Comparison of ENCODE assay signal across 9 mouse cellular contexts in the genomic region with DNA sequence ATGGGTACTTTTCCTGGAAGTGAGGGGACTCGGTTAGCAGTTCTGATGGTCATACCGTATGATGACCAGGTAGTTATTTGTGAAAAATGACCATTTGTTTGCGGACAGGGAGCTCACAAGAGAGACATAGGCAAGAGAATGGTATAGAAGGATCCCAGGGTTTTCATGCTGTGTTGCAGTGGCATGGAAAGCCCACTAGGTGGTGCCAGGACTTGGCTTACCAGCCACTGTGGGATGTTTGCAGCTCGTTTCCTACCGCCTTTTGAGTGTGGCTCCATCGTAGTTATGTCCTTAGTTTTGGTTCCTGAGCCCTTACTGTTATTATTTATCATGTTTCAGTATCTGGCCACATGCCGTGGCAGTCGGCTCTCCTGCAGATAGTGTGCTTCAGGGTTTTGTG. TPM values are rescaled to one million over a fixed set of nuclear protein-coding genes. Genes with fewer than 3 reads are reported as not detected.
DNase-seq lines count a peak whose midpoint lies in the region; ATAC-seq lines count a peak whose summit lies in the region.
"Had no signal": no experiment of that assay in that cellular context is flagged by ENCODE, and none has a peak within 500 bp of the region (broad histone marks: within the 10 kb centered on the region; RNA-seq: fewer than 3 reads in every experiment).

No protein-coding gene starts in this region.

- no peak overlapping the region for H3K4me2 ChIP-seq in heart, embryonic 12.5 days
- H3K4me2 ChIP-seq in heart, embryonic 14.5 days (ENCODE audit: low read length), result no peak overlapping the region

- H3K9ac ChIP-seq in heart, embryonic 12.5 days, result no peak overlapping the region
- H3K9ac ChIP-seq in heart, embryonic 14.5 days (ENCODE audit: low read length), result no peak overlapping the region

- no peak overlapping the region for H3K4me3 ChIP-seq in heart, embryonic 12.5 days
- no peak overlapping the region for H3K4me3 ChIP-seq in heart, embryonic 14.5 days (ENCODE audit: control insufficient read depth in 1 of 2, insufficient read depth in 1 of 2, low read depth in 1 of 2, low read length in 2 of 2)
- H3K4me3 ChIP-seq: megakaryocyte, embryonic 14.5 days had no signal

- H3K9me3 ChIP-seq in heart, embryonic 12.5 days (replicated peaks), result no peaks in the 10 kb centered on the region
- no peaks in the 10 kb centered on the region for H3K9me3 ChIP-seq in heart, embryonic 14.5 days (ENCODE audit: control insufficient read depth, low read length)
- H3K9me3 ChIP-seq: megakaryocyte, embryonic 14.5 days had no signal

- no peak for ATAC-seq in heart, embryonic 12.5 days (ENCODE audit: insufficient number of reproducible peaks, low FRiP score)
- ATAC-seq in heart, embryonic 14.5 days (ENCODE audit: insufficient number of reproducible peaks, insufficient read depth, low FRiP score, low read depth), result 0 out of 2 replicates have a peak, but pooled peaks have one; percentile 7

- peaks cover 26% of the 10 kb centered on the region for H3K4me1 ChIP-seq in heart, embryonic 12.5 days (replicated peaks)
- peaks cover 5 to 13% of the 10 kb centered on the region in 2 experiments for H3K4me1 ChIP-seq in heart, embryonic 14.5 days (ENCODE audit: control insufficient read depth in 2 of 2, insufficient read depth in 2 of 2, low read length in 2 of 2)

- peaks cover 55% of the 10 kb centered on the region for H3K36me3 ChIP-seq in heart, embryonic 12.5 days
- peaks cover 54% of the 10 kb centered on the region for H3K36me3 ChIP-seq in heart, embryonic 14.5 days (ENCODE audit: control insufficient read depth, insufficient read depth, low read length)

- no peak overlapping the region for H3K27ac ChIP-seq in heart, embryonic 12.5 days (ENCODE audit: poor library complexity, severe bottlenecking)
- H3K27ac ChIP-seq in heart, embryonic 14.5 days (replicated peaks in 1 of 2; ENCODE audit: control insufficient read depth in 1 of 2, insufficient read depth in 1 of 2, low read depth in 2 of 2, low read length in 2 of 2), result no peak overlapping the region

- peak; percentile 93 for DNase-seq in heart, adult 11 months
- DNase-seq in adrenal gland, adult (ENCODE audit: inconsistent age in 2 of 2, low spot score in 1 of 2), result peak; percentile 48 to 83
- DNase-seq in embryo, embryonic 10 days (ENCODE audit: low spot score), result peak; percentile 80
- peak; percentile 55 for DNase-seq in layer of hippocampus, adult 9-10 months (ENCODE audit: low spot score)
- DNase-seq in lung, postnatal 10 days, result peak; percentile 71
- peak; percentile 74 to 86 for DNase-seq in right cerebral cortex, postnatal 10 days (ENCODE audit: low spot score in 2 of 2)

- 46% methylated on average over 8 of the region's 8 CpGs for whole genome bisulfite sequencing in heart, embryonic 12.5 days
- WGBS in heart, embryonic 14.5 days, result 38% methylated on average over 8 of the region's 8 CpGs

- no peaks in the 10 kb centered on the region for H3K27me3 ChIP-seq in heart, embryonic 12.5 days (replicated peaks)
- no peaks in the 10 kb centered on the region for H3K27me3 ChIP-seq in heart, embryonic 14.5 days (ENCODE audit: control insufficient read depth, insufficient read depth, low read length)
- H3K27me3 ChIP-seq: megakaryocyte, embryonic 14.5 days had no signal

RNA-seq across cellular contexts. Expression of a gene that starts 15.7 kb away (rescaled TPM):
- polyA plus RNA-seq in heart, embryonic 12.5 days (2016; fragmentation: Nextera tagmentation; extraction: Ambion mirVana), result 15.4 and 15.5 TPM in 2 replicates
- polyA plus RNA-seq in heart, embryonic 14.5 days (2014; fragmentation: Nextera tagmentation; extraction: Ambion mirVana), result 9.5 and 9.7 TPM in 2 replicates

RNA-seq across cellular contexts. Expression of a gene that starts 58.5 kb away (rescaled TPM):
- 23.3 and 28.9 TPM in 2 replicates for polyA plus RNA-seq in heart, embryonic 12.5 days (2016; fragmentation: Nextera tagmentation; extraction: Ambion mirVana)
- polyA plus RNA-seq in heart, embryonic 14.5 days (2014; fragmentation: Nextera tagmentation; extraction: Ambion mirVana), result 18.5 and 21.6 TPM in 2 replicates
